Mouse (Mus musculus) limb, embryonic 11.5 days (tissue): ENCODE measurements at regions not wholly inside any gene's neighbourhood (a gene's known extent, or its start where the extent isn't known, plus 50 kb on each side); places are given as distances from the start of the nearest gene placed in this dataset.

Experiments used
- ATAC-seq: fragments of 200-750 bp; cut with Nextera tagmentation; 2 replicates; pipeline ENCODE4 v1.8.0; 2017; ENCODE audit warnings: low read depth; ENCODE audit not compliant: insufficient number of reproducible peaks, low FRiP score, low TSS enrichment
- DNase-seq: peaks from one replicate; pipeline ENCODE4 v3.0.0-alpha.2; 2015; ENCODE audit warnings: low spot score
- H3K27ac ChIP-seq: fragments of 300-500 bp; sonication (generic); replicated peaks from 2 replicates; pipeline ENCODE4 v1.5.1; 2014; ENCODE audit warnings: low read depth, mild to moderate bottlenecking, low read length
- H3K27me3 ChIP-seq: fragments of 300-500 bp; sonication (generic); 2 replicates; pipeline ENCODE4 v1.6.1; 2014; ENCODE audit warnings: mild to moderate bottlenecking, low read length, mixed read lengths; ENCODE audit not compliant: control insufficient read depth, insufficient read depth
- H3K36me3 ChIP-seq: fragments of 300-500 bp; sonication (generic); 2 replicates; pipeline ENCODE4 v1.6.1; 2014; ENCODE audit warnings: mild to moderate bottlenecking, low read length, moderate library complexity, mixed read lengths; ENCODE audit not compliant: control insufficient read depth, insufficient read depth
- H3K4me1 ChIP-seq: fragments of 300-500 bp; sonication (generic); 2 replicates; pipeline ENCODE4 v1.6.1; 2014; ENCODE audit warnings: low read length, mixed read lengths; ENCODE audit not compliant: control insufficient read depth, insufficient read depth
- H3K4me2 ChIP-seq: fragments of 300-500 bp; sonication (generic); 2 replicates; pipeline ENCODE4 v1.6.1; 2014; ENCODE audit warnings: low read depth, mild to moderate bottlenecking, moderate library complexity; ENCODE audit not compliant: severe bottlenecking
- H3K4me3 ChIP-seq: fragments of 300-500 bp; sonication (generic); 2 replicates; pipeline ENCODE4 v1.5.1; 2014; ENCODE audit warnings: low read depth, low read length
- H3K9ac ChIP-seq: fragments of 300-500 bp; sonication (generic); 2 replicates; pipeline ENCODE4 v1.6.1; 2014; ENCODE audit warnings: mild to moderate bottlenecking, low read length
- H3K9me3 ChIP-seq: fragments of 300-500 bp; sonication (generic); 2 replicates; pipeline ENCODE4 v1.6.1; 2016; ENCODE audit warnings: low read length; ENCODE audit not compliant: control insufficient read depth
- WGBS: fragments of 180-500 bp; shearing (Covaris S2); extraction: QIAGEN DNeasy Blood & Tissue Kit; methylation state at CpG from one replicate; pipeline ENCODE4 v1.1.7; 2014; 5-methylcytosine and 5-hydroxymethylcytosine counted together

DNA sequence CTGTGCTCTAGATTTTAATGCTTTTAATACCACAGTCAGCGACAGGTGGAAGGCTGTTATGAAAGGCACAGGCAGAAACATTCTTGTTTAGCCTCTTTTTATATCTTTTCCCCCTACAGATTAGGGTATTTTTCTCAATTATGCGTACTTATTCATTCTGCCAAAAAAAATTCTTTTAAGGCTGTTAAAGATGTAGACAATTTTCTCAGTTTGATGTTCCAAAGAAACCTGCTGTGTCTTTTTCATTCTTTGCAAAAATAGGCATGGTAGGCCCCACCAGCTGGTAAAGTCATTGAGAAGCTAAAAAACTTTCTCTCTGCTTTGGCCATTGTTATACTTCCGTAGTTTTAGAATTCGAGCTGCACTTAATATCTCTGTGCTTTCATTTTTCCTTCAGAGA, 210.5 kb upstream of the Gnpda2 start:
- no peaks in the 10 kb centered on the region for H3K4me1 ChIP-seq
- ATAC-seq: no peak
- H3K27ac ChIP-seq: no peak overlapping the region
- H3K4me2 ChIP-seq: no peak overlapping the region
- H3K27me3 ChIP-seq: no peaks in the 10 kb centered on the region
- H3K9ac ChIP-seq: no peak overlapping the region
- DNase-seq: no peak
- no peaks in the 10 kb centered on the region for H3K9me3 ChIP-seq
- no peak overlapping the region for H3K4me3 ChIP-seq
- 86% methylated on average over 4 of the region's 4 CpGs for WGBS
- H3K36me3 ChIP-seq: no peaks in the 10 kb centered on the region

DNA sequence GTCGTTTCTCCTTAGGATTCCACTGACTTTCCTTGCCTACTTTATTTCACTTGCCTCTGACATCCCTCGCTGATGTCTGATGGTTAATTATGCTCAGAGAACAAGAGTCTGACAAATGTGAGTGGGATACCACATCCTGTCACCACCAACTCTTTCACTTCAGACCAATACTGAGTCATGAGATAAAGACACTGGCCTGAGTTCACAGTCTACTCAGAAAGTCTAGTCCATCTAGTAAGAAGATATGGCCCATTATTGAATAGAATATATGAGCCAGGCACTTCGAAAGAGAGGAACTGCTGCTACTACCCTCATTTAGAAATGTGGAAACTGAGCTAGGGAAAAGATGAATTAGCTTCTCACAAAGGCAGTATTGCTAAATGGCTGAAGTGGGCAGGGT, 210.0 kb upstream of the Gnpda2 start:
- no peak overlapping the region for H3K4me2 ChIP-seq
- H3K4me1 ChIP-seq: no peaks in the 10 kb centered on the region
- 81% methylated on average over 3 of the region's 3 CpGs for WGBS
- no peaks in the 10 kb centered on the region for H3K36me3 ChIP-seq
- H3K4me3 ChIP-seq: no peak overlapping the region
- no peak overlapping the region for H3K27ac ChIP-seq
- H3K9me3 ChIP-seq: no peaks in the 10 kb centered on the region
- DNase-seq: no peak
- no peaks in the 10 kb centered on the region for H3K27me3 ChIP-seq
- no peak for ATAC-seq
- H3K9ac ChIP-seq: no peak overlapping the region

DNA sequence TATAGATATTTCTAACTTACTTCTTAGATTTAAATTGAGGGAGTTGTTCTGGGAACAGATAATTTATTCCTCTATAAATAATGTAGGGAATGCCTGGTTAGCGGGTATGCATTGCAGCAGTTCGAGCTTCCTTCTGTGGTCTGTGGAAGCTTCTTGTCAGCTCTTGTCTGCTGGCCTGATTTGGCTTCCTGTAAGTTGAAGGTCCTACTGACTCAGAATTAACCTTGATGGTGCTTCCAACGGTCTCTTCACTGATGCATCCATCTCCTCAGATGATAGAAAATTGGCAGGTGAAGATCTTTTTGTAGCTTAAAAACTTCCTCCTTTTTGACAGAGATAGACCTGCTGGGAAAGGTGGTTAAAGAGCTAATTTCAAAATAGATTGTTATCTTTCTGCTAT, 203.2 kb upstream of the Gnpda2 start:
- H3K27ac ChIP-seq: no peak overlapping the region
- no peaks in the 10 kb centered on the region for H3K36me3 ChIP-seq
- H3K27me3 ChIP-seq: no peaks in the 10 kb centered on the region
- no peak overlapping the region for H3K9ac ChIP-seq
- DNase-seq (no peak), ATAC-seq (no peak)
- H3K4me2 ChIP-seq: no peak overlapping the region
- no peak overlapping the region for H3K4me3 ChIP-seq
- WGBS: 79% methylated on average over 3 of the region's 3 CpGs
- no peaks in the 10 kb centered on the region for H3K4me1 ChIP-seq
- H3K9me3 ChIP-seq: no peaks in the 10 kb centered on the region

DNA sequence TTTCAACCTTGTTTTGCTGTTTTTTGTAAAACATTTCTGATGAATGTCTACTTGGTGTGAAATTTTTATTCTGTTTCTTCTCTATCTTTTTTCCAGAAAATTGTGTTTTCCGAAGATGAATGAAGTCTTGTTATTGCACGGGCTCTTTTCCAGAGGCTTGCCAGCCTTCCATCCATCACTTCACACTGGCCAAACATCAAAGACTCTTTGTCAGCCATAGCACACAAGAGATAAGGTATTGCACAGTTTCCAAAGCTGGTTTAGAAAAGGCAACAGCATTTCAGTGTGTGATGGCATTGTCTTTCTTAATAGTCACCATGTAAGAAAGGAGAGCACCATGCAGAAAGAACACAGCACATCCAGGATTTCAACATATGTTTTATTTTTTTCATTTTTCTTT, 202.5 kb upstream of the Gnpda2 start:
- H3K4me3 ChIP-seq: no peak overlapping the region
- H3K27me3 ChIP-seq: no peaks in the 10 kb centered on the region
- H3K36me3 ChIP-seq: no peaks in the 10 kb centered on the region
- ATAC-seq (no peak), DNase-seq (no peak)
- H3K4me1 ChIP-seq: no peaks in the 10 kb centered on the region
- H3K9me3 ChIP-seq: no peaks in the 10 kb centered on the region
- H3K27ac ChIP-seq: no peak overlapping the region
- H3K9ac ChIP-seq: no peak overlapping the region
- WGBS: 72% methylated on average over 2 of the region's 2 CpGs
- H3K4me2 ChIP-seq: no peak overlapping the region

DNA sequence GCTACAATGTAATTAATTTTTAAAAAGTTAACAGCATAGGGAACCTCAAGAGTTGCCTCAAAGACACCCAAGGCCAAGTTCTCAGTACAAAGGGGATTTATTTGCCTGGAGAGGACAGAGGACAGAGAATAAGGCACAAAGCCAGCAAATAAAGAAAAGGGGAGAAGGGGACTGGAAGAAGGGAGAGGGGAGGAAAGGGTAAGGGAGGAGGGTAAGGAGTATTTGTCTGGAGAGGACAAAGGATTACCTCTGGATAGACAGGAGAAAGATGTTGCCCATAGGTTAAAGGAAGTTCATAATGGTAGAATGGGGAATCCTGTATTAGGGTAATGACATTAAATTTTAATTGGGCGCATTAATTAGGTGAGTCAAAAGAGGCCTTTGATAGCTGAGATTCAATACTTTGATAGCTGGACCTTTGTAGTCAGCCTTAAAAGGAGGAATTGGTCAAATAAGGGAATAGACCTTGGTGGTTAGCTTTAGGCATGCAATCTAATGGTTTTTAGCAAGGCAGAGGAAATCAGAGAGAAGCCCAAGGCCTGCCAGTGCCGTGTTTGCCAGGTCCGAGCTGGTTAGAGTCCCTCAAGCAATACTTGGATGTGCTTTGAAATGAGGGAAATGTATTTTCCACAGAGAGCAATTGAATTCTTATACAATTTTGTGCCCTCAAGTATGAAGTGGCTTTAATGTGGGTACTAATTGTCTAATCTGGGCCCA, 164.8 kb upstream of the Gnpda2 start:
- no peak overlapping the region for H3K27ac ChIP-seq
- H3K27me3 ChIP-seq: no peaks in the 10 kb centered on the region
- H3K4me2 ChIP-seq: no peak overlapping the region
- H3K36me3 ChIP-seq: no peaks in the 10 kb centered on the region
- H3K4me3 ChIP-seq: no peak overlapping the region
- ATAC-seq (no peak), DNase-seq (no peak)
- no peaks in the 10 kb centered on the region for H3K4me1 ChIP-seq
- H3K9ac ChIP-seq: no peak overlapping the region
- no peaks in the 10 kb centered on the region for H3K9me3 ChIP-seq
- WGBS: 83% methylated on average over 3 of the region's 3 CpGs

DNA sequence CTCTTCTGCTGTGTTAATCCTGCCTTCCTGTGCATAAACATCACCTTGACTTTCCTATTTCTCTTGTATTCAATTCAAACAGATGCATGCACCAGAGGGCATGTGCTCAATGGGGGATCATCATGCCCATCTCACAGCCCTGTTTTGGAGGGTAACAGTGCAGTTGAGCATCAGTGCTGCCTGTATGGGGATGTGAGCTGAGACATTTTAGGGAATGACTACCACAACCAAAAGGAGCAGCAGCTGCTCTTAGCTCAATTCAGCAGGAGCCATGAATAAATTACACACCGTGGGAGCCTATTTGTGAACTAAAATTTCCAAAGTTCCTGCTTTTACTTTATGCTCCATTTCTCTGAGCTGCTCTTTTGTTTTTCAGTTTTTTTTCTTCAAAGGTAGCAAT, 164.2 kb upstream of the Gnpda2 start:
- DNase-seq (no peak), ATAC-seq (no peak)
- no peaks in the 10 kb centered on the region for H3K9me3 ChIP-seq
- H3K4me3 ChIP-seq: no peak overlapping the region
- no peak overlapping the region for H3K4me2 ChIP-seq
- H3K9ac ChIP-seq: no peak overlapping the region
- no peaks in the 10 kb centered on the region for H3K27me3 ChIP-seq
- no peaks in the 10 kb centered on the region for H3K4me1 ChIP-seq
- H3K36me3 ChIP-seq: no peaks in the 10 kb centered on the region
- 77% methylated on average over 1 of the region's 1 CpGs for WGBS
- no peak overlapping the region for H3K27ac ChIP-seq

DNA sequence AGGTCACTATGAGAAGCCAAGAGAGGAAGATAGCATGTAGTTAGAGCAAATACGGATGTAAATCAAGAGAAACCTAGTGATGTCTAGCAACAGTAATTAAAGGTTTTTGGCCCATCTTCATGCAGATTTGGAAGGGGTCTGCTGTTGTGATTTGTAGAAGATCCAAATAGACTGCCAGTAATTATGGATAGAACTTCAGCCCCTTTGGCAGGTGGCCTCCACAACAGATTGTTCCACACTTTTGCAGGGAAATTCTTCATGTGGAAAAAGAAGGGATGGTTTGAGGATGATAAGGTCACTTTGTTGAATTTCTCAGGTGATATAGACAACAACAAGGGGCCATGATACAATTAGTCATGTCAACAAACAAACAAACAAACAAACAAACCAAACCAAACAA, 148.4 kb upstream of the Gnpda2 start:
- Histone ChIP-seq H3K36me3 (no peaks in the 10 kb centered on the region), H3K9ac (no peak overlapping the region), H3K4me1 (no peaks in the 10 kb centered on the region), H3K27me3 (no peaks in the 10 kb centered on the region), H3K27ac (no peak overlapping the region), H3K4me2 (no peak overlapping the region), H3K9me3 (no peaks in the 10 kb centered on the region), H3K4me3 (no peak overlapping the region)
- DNase-seq (no peak), ATAC-seq (no peak)
- WGBS: 89% methylated on average over 1 of the region's 1 CpGs

DNA sequence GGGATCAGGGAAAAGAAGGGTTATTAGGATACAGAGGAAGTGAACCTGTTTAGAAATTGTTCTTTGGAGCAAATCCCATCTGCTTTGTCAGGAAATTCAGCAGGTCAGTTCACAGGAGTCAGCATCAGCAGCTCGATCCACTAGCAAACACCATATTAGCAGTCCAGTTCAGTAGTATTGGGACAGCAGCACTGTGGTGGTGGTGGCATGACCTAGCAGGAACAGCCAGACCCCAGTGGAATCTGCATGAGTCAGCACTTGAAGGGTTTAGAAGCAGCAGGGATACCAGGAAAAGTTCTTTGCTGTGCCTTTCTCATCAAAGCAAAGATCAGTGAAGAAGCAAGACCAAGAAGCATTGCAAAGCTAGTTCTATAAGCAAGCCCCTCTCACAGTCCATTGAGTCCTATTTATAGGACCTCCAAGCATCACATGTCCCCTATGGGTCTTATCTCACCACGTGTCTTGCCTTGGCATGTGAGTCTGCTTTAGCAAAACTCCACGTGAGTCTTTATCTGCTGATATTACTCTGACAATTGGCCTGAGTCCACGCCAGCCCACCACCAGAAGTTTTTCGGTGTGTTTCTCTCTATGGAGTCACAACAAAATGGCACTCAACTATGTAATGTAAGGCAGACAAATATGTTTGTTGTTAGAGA, 129.3 kb upstream of the Gnpda2 start:
- Histone ChIP-seq H3K36me3 (no peaks in the 10 kb centered on the region), H3K9ac (no peak overlapping the region), H3K9me3 (no peaks in the 10 kb centered on the region), H3K27ac (no peak overlapping the region), H3K4me1 (no peaks in the 10 kb centered on the region), H3K4me3 (no peak overlapping the region), H3K27me3 (no peaks in the 10 kb centered on the region), H3K4me2 (no peak overlapping the region)
- no peak for ATAC-seq
- WGBS: 88% methylated on average over 5 of the region's 5 CpGs
- no peak for DNase-seq

DNA sequence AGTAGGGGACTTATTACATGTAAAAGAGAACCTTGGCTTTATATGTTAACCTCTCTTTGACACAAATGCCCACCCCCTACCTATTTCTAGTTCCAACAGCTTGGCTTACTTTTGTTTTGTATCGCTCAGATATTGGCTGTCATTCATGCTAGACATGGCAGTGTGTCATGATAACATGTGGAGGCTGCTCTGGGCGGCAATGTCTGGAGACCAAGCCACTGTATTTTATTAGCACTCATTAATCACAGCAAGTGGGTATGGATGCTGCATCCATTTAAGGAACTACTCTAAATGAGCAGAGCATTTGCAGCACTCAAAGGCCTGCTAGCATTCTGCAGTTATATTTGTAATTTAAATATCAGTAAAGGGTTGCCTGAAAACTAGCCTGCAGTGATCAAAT, 123.9 kb upstream of the Gnpda2 start:
- Histone ChIP-seq H3K9me3 (no peaks in the 10 kb centered on the region), H3K36me3 (no peaks in the 10 kb centered on the region), H3K27ac (no peak overlapping the region), H3K4me2 (no peak overlapping the region), H3K4me3 (no peak overlapping the region), H3K27me3 (no peaks in the 10 kb centered on the region), H3K9ac (no peak overlapping the region), H3K4me1 (no peaks in the 10 kb centered on the region)
- DNase-seq (no peak), ATAC-seq (no peak)
- 69% methylated on average over 2 of the region's 2 CpGs for WGBS
